Mouse (Mus musculus) erythroblast, embryonic 14.5 days (primary cell): Measurements from ENCODE around the gene Naa15.

Experiments used
- GATA1 ChIP-seq: IDR thresholded peaks from 2 replicates; pipeline ENCODE4 v1.6.1; 2012; ENCODE audit warnings: low read length, inconsistent platforms, mixed read lengths
- TAL1 ChIP-seq: IDR thresholded peaks from 3 replicates; pipeline ENCODE4 v1.6.1; 2012; ENCODE audit warnings: low read length, inconsistent platforms, mixed read lengths

DNA sequence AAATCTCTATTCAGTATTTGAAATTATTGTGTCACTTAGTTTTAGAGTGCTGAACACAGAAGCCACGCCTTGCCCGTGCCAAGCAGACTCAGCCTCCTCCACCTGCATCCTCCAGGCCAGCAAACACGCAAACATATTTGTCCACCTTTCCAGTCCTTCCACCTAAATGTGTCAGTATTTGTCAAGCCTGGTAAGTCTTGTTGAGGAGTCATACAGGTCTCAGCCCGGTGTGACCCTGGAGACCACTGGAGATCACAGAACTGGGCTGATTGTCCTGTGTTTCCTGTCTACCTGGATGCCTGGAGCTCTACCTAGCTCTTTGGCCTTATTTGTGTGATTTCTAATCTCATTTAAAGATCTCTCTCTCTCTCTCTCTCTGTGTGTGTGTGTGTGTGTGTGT lies 84.9 kb downstream of the Naa15 start:
- no peak for TF ChIP-seq TAL1
- no peak for TF ChIP-seq GATA1
